Mouse (Mus musculus) MEL-GATA-1-ER (cell line): Measurements from ENCODE around the gene Rwdd2b.

Experiments
- DNase-seq: peaks from one replicate; pipeline ENCODE4 v3.0.0-alpha.2; 2012; ENCODE audit warnings: low read depth; ENCODE audit errors: extremely low read depth

The Rwdd2b gene

GRCm38 (mm10) chr16:87440184-87440686, at the start of gene Rwdd2b:
Rwdd2b (minus strand) TSS chr16:87440573.
- DNase-seq = peak; percentile 87

- DNase-seq = no peak
Measured at GRCm38 (mm10) chr16:87488605-87489004, 48.2 kb upstream of the Rwdd2b start.

GRCm38 (mm10) chr16:87486739-87487138, 46.4 kb upstream of the Rwdd2b start:
- no peak for DNase-seq

GRCm38 (mm10) chr16:87484367-87484766, 44.0 kb upstream of the Rwdd2b start:
- no peak for DNase-seq

- DNase-seq = no peak
Measured at GRCm38 (mm10) chr16:87470579-87470978, 30.2 kb upstream of the Rwdd2b start.

GRCm38 (mm10) chr16:87458752-87459151, 18.4 kb upstream of the Rwdd2b start:
- DNase-seq = no peak

- DNase-seq = no peak
Measured at GRCm38 (mm10) chr16:87455180-87455611, 14.8 kb upstream of the Rwdd2b start.

- peak; percentile 70 for DNase-seq
Measured at GRCm38 (mm10) chr16:87454419-87455179, 14.2 kb upstream of the Rwdd2b start, which contains the start of gene Usp16. Usp16 (plus strand) TSS chr16:87454703.

GRCm38 (mm10) chr16:87453226-87453625, 12.9 kb upstream of the Rwdd2b start:
- no peak for DNase-seq

GRCm38 (mm10) chr16:87445528-87445927, 5.2 kb upstream of the Rwdd2b start:
- no peak for DNase-seq

- no peak for DNase-seq
Measured at GRCm38 (mm10) chr16:87445110-87445509, 4.7 kb upstream of the Rwdd2b start.

GRCm38 (mm10) chr16:87444071-87444470, 3.7 kb upstream of the Rwdd2b start:
- no peak for DNase-seq

- DNase-seq = no peak
Measured at GRCm38 (mm10) chr16:87443245-87443644, 2.9 kb upstream of the Rwdd2b start.

- no peak for DNase-seq
Measured at GRCm38 (mm10) chr16:87442291-87442690, 1.9 kb upstream of the Rwdd2b start.

GRCm38 (mm10) chr16:87441089-87441488, 716 bp upstream of the Rwdd2b start:
- no peak for DNase-seq

GRCm38 (mm10) chr16:87438697-87439096, 1.7 kb downstream of the Rwdd2b start:
- DNase-seq = no peak

- DNase-seq = no peak
Measured at GRCm38 (mm10) chr16:87437096-87437495, 3.3 kb downstream of the Rwdd2b start.

GRCm38 (mm10) chr16:87435411-87436205, 4.8 kb downstream of the Rwdd2b start:
- no peak for DNase-seq

GRCm38 (mm10) chr16:87434946-87435345, 5.4 kb downstream of the Rwdd2b start:
- no peak for DNase-seq

GRCm38 (mm10) chr16:87434266-87434665, 6.1 kb downstream of the Rwdd2b start:
- no peak for DNase-seq

- peak; percentile 99 for DNase-seq
Measured at GRCm38 (mm10) chr16:87432033-87432814, 8.1 kb downstream of the Rwdd2b start, which contains the start of gene Ltn1. Ltn1 (minus strand) TSS chr16:87432612.
